Mouse (Mus musculus) urinary bladder, postnatal 4 days (tissue): ENCODE data around the gene Nlgn1.

Experiments used
- DNase-seq, 2 experiments: peaks; one replicate each; pipeline ENCODE4 v3.0.0; 2021 to 2022; ENCODE audit warnings: low spot score in 2 of 2

The Nlgn1 gene

DNA sequence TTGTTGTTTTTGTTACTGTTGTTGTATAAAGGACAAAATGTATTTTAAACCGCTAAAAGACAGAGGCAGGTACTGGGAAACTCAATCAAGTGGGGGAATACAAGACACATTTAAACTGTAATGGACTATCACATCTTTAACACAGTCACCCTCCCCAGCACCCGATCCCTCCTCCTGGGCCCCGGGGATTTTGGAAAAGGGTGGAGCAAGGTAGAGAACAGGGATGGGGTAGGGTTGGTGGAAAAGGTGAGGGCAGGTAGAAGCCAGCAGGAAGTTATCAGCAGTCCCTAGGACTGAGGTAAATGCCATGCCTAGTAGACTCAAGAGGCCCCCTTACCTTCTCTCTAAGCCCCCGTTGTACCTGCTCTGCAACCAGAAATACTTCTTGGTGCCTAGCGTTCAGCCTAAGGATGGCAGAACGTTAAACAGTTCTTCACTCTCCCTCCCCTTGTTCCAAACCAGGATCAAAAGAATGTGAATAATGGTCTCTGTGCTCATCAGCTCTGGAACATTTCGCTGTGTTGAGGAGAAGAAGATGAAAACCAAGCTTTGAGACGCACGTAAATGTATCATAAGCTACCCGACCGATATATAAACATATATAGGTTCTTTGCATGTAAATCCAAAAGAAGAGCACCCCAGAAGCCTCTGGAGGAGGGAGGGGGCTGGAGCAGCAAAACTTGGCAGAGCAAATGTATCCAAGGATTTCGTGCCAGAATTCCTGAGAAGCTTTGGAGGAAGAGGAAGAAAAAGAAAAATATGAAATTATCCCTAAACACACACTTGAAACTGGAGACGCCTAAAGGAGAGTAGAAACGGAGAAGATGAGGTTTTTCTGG lies at the start of gene Nlgn1:
TSS of gene Nlgn1 (minus strand) at position 61 of the 839 bp plus-strand sequence.
- DNase-seq, result no peak

DNA sequence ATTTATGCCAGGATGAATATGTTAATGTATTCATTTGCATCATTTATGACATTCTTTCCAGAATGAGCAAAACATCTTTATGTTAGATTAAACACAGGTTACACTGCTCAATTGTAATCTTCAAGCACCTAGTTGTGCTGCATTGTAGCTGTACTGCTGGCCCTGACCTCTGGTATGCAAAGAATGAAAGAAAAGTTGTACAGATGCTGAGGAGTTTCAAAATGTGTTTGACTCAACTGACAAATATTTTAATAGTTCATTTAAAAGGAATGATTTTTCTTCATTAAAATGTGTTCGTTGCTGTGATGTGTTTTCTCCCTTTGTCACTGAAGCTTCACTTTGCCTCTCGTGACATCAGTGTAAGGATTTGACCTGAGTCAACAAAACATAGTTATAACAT lies 46.0 kb upstream of the Nlgn1 start:
- no peak for DNase-seq

DNA sequence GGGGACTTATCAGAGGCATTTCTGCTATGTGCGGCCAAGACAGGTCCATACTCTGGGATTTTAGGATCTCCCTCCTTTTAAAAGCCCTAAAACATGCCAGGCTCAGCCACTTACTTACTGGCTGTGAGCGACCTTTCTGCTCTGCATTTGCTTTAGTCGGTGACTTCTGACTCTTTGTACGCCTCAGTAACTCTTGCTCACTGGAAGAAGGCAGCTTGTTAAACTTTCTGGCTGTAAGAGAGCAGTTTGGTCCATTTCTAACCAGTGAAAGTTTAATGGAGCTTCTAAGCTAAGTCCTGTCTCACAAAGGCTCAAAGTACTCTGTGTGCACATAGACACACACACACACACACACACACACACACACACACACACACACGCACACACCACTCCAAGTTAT lies 22.8 kb upstream of the Nlgn1 start:
- DNase-seq, result no peak

DNA sequence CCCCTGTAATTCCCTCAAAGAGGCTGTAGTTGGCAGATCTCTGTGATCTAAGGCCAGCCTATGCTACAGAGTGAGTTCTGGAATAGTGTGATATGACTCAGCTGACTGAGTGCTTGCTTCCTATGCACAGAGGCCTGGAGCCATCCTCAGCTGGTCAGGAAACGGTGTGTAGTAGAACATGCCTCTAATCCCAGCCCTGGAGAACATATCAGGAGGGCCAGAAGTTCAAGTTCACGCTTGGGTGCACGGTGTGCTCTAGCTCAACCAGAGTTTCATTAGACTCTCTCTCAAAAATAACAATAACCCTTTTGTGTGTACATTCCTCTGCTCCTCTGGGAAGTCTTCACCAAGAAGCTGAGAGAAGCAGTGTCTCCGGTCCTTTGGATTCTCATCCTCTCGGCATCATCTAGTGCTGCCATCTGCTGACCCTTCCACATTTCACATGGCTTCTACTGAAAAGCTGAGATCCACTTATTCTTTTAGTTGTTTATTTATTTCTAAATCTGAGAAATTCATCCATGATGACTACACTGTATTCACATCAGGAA lies 22.3 kb upstream of the Nlgn1 start:
- no peak for DNase-seq

DNA sequence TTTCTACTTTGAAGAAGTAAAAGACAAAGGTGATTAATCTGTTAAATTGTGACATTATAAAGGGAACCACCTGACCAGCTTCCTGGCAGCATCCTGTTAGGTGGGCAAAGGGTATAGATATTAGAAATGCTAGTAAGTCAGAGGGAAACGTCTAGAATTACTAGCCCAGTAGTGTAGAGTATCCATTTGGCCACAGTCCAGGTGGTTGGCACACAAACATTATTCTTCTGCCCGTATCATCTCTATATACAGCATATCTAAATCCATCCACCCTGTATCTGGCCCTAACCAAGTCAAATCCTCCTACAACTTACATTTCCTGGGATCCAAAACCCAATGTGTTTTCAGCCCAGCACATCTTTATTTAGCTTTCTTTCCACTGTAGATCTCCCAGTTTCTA lies 5.2 kb upstream of the Nlgn1 start:
- DNase-seq, result no peak

DNA sequence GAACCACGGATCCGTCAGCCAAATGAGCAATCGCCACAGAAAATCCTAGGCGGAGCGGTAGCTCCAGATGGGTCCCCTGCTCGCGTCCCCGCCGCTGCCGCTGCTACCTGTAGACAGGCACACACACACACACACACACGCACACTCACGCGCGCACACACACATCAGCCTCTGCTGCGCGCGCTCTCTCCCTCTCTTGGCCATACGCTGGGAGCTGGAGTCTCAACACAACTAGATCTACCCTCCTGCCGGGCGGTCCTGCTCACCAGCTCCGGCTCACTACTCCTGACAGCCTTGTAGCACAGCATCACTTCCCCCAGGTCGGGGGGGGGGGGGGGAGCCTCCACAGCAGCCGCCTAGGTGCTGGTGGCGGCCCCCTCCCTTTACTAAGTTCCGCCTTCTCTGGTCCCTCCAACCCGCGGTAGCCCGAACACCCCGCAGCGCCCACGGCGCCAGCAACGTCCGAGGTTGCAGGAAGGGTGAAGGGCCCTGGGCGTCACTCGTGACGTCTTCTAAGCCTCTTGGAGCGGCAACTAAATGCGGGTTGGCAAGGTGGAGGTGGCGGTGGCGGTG lies 1.1 kb upstream of the Nlgn1 start:
- DNase-seq, result no peak

DNA sequence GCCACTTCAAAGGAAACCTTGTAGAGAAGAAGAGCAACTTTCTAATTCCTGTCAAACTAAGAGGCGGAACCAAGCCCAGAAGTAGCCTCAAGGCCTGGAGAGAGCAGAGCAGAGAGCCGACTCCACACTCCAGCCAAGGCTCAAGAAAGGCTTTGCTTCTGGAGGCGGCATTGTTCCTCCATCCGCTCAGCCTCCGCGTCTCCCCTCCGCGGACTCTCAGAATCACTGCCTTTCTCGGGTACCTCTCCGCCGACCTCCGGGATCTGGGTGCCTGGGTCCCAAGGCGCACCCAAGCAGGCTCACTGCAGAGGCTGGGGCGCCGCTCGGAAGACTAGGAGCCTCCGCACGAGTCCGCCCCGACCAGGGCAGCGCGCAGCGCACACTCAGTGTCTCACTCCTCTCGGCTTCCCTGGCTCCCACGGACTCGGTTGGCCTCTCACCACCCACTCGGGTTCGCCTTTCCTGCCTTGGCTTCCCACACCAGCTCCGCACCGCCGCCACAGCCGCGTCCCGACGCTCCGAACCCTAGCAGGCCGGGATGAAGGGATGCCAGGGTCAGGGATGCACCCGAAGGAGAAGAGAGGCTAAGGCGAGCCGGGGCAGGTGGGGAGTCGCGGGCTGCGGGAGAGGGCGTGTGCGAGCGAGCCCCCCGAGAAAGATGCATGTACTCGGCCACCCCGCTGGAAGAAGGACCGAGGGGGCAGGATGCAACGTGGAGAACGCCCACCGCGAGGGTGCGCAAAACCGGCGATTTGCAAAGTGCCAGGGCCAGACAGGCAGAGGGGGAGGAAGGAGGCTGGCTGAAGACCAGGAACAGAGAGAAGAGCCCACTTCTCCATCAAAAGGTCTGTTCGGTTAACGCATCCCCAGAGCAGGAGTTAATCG lies 841 bp downstream of the Nlgn1 start:
- DNase-seq, result peak; percentile 18 to 59

DNA sequence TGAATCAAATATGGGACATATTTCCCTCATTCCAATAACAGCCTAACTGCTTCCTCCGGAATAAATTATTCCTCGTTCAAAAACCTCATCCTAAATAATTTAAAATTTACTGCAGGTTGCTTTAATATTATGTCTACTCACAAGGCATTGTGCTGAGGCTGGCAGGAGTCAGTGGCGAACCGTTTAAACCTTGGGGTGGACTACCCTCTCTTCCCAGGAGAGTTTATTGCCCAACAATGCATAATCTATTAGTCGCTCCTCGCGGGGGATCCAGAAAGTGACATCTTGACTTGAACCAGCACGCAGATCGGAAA lies 1.4 kb downstream of the Nlgn1 start:
- no peak for DNase-seq

DNA sequence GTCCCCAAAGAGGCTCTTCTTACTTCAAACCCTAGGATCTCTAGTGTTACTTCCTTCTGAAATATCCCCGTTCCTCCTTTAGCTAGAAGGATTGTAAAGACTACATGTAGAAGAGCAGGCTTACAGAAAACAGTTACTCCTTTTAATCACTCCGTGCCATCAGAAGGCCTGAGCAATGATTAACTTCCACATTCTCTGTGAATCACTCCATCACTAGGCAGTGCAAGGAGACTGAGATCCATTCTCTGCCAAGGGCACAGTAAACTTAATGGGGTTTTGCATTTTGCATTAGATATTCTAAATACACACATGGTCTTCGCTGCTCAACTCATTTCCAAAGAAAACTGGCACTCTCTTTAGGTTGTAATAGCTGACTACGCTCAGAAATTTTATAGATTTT lies 2.2 kb downstream of the Nlgn1 start:
- no peak for DNase-seq

DNA sequence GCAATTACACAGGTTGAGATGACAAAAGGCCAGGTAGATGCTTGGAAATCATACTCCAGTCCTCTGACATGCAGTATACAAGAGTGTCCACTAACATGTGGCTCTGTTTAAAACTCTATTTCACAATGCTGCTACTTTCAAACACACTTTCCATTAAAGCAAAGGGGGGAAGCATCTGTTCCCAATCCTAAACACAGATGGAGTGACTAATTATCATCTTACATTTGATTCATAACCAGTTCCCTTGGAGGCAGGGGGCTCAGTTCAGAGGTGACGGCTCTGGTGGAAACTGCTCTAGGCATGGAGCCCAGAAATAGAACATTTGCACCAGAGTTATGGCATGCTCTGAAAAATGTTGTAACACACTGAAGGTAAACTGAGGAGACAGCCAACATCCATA lies 7.8 kb downstream of the Nlgn1 start:
- no peak for DNase-seq

DNA sequence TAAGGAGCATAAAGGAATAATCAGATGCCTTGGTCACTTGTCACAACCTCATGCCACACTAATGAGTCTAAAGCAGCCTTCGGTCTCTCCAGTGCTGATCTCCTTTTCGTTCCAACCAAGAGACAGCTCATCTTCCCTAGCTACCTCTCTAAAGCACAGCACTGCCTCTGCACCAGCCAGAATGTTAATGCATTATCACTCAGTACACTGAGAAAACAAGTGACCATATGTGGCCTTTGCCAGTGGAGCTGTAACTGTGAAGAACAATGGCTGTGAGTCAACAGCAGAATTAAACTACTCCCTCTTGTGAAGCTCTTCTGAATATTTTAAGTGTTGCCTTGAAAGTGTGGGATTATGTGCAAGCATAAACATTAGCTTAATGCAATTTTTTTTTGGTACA lies 14.9 kb downstream of the Nlgn1 start:
- DNase-seq, result no peak

DNA sequence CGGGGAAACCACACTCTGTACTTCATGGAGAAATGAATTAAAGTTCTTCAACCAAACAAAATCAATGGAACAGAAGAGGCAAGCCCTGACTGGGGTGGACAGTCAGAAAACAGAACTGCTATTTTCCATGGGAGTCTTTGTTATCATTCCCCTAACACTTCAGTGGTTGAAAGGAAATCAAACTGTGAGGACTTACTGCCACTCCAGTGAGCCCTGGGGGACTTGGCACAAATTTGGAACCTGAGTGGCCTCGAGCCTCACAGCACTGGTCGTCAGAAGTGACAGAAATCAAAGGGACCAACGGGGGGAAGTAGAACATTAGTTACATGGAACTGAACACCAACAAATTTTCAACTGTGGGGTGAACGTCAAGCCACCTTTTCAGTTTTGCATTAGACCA lies 34.4 kb downstream of the Nlgn1 start:
- no peak for DNase-seq

DNA sequence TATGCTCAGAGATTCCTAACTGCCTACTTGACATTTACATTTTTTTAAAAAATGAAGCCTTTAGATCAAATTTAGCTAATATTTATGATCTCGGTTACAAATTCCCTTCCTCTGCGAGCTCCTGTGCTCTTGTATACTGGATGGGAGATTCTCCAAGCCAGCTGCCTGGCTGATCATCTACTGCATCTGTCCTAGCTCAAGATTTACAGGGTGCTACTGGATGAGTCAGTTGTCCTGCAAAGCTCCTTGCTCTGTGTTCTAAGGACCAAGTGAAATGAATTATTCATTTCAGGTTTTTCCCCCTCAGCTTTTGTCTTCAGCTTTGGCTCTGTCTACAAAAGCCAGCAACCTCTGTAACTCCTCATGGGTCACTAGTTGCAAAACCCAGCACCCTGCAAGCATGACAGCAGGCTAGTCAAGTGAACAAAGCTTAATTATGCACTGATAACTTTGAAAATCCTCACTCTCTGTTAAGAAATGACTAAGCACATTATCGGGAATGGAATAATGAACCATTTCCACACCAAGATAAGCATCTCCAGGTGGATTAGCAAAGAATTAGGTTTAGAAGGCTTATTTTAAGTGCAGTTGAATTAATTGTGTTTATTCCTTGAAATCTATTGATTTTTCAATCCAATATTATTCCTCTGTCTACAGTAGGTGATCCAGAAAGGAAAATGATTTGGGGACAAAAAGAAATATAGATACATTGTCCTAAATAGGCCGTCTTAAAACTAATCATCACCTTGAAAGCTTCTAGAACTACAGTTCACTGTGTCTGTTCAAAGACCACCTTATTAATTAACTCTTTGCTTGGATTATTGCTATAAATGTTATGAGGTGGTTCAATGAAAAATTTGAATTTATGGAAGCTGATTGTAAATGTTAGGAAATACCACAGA lies 61.1 kb downstream of the Nlgn1 start:
- no peak for DNase-seq

DNA sequence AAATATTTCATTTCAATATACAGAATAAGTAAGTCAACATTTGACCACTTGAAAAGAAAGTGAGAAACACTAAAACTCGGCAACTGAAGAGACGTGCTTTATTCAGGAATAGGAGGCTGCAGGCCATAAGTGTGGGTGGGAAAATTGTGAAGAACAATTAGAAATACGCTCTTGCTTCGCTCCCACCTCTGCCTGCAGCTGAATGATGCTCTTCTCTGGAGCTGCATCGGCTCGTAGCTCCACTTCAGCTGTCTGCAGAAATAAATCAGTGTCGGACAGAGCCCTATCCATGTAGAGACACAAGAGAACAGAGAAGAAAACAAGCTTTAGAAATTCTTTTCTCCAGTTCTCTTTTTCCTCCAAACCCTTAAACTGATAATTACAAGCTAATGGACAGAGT lies 85.7 kb downstream of the Nlgn1 start:
- DNase-seq, result no peak

DNA sequence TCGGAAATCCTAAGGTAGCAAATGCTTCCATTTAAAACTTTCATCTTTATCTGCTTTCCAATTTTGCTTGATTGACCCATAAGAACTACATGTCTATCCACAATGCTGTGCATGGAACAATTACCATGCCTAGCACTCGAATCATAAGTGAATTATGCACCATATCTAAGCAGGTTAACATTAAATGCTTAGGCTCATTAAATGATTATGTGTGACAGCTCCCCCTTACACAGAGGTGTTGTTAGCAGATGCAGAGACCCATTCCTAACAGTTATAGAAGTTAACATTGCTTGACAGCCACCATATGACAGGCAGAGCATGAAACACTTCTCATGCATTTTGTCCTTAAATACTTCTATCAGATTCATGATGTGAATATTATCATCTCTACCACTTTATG lies 89.0 kb downstream of the Nlgn1 start:
- DNase-seq, result no peak

DNA sequence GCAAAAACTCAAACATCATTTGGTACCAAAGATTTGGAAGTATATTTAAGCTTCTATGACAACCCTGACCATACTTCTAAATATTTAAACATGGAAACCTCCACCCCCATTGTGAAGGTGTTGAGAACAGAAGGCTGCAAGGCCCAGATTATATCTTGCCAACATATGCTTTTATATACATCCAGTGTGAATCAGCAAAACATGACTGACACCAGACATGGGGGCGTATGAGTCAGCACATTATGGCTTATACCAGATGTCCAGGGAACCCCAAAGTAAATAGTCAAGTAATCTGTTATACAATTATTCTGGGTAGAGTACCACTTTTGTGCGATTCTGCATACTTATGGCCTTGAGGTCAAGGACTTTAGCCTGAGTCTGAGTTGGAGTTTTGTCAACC lies 102.3 kb downstream of the Nlgn1 start:
- no peak for DNase-seq

DNA sequence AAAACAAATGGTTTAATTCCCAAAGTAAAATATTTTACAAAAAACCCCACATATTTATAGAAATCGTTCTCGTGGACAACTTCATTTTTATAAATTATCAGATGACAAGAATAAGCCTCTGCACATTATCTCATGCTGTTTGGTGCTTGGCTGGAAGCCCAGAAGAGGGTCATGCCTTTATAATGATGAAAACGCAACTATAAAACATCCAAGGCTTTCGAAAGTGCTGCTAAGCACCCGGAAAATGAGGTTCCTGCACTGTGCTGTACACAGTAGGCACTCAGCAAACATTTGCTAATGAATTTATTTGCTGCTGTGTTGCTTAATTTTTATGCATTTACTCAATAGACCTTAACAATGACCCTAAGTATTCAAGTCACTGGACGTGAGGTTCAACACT lies 103.4 kb downstream of the Nlgn1 start:
- DNase-seq, result no peak

DNA sequence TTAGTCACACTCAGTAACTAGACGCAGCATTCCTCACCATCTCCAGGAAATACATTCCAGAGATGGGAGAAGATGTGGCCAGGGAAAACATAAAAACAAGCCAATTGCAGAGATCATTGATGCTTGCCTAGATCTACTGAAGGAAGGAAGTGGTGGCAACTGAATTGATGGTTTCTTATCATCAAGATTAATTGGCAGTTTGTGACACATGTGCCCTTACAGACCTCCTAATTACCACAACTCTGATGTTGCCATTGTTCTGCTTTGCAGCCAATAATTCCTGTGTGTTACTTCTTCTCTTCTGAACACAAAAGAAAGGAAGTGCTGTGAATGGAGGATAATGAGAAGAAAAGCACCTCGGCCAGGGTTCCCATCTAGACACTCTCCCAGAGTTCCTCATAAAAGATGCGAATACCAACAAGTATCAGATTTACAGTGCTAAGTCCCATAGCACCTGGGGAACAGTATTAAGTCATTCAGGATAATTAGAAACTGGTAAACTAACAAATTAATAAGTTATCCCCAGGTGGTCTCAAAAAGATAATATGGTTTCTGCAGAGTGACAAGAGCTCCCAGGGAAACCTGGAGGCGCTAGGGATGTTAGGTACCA lies 104.0 kb downstream of the Nlgn1 start:
- DNase-seq, result no peak

DNA sequence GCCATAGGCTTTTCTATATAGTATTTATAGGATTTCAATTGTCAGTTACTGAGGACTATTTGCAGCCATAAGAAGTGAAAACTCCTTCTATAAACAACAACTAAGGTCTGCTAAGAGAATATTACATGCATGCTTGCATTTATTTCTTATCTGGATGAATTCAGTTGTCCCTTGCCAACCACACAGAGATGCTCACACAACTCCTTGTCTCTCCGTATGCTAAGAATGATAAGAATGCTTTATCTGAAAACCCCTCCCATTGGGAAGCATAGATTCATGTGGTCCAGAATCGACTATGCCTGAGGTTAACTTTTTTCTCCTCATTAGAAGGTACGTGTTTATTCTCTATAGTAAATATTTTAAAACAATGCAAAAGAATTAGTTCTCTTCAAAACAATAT lies 108.8 kb downstream of the Nlgn1 start:
- no peak for DNase-seq

DNA sequence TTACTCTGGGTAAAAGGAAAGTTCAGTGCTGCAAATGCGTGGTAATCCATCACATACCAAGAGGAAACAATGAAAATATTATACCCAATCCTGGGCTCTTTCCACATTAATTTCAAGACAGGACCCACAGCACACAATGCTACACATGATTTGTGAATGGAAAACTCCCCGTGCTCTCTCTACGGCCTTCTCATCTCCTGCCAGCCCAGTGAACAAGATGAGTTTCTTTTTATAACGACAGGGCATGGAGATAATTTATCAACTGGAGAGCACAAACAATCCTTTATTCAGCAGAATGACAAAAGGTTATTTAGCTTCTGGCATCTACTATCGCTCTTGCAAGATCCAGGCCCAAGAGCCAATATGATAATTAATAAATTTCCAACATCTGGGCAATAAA lies 116.0 kb downstream of the Nlgn1 start:
- no peak for DNase-seq

DNA sequence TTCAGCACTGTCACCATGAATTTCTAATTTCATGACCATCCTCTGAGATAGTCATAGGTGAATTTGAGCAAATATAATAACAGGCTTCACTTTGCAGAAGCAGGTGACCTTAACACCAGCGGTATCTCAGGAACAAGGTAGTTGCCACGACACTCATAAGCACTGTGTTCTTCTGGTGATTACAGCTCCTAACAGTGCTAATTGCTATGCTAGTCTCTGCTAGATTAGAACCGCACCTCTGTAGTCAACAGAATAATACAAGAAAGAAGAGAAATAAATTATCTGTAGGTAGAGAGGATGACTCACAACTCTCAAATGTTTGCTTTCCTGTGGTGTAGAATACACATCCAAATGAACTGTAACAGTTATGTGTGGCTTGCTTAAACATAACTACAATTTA lies 129.6 kb downstream of the Nlgn1 start:
- DNase-seq, result no peak
